Mouse (Mus musculus) monocyte, adult 2 months (primary cell): ENCODE measurements around the gene Exoc2.

ENCODE experiments used
- DNase-seq, 2 experiments: peaks; one replicate each; pipeline ENCODE4 v3.0.0; 2022; ENCODE audit warnings: low spot score in 2 of 2, low read depth in 1 of 2

The Exoc2 gene

DNA sequence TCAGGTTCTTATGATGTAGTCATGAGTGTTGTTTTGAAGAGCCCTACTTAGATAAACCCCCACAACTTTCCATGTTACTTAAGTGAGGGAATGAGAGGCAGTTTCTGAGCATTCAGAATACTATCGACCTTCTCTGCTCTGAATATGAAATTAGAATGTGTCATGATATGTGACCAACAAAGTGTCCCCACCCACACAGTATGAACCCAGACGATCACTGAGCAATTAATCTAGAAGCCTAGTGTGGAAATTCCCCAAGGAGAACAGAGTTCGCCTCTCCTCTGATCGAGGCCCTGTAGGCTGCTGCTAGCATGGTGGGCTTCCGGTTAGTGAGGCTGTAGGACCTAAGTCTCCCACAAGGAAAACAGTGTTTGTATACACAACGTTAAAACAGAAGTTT lies 142.5 kb downstream of the Exoc2 start:
- no peak for DNase-seq

DNA sequence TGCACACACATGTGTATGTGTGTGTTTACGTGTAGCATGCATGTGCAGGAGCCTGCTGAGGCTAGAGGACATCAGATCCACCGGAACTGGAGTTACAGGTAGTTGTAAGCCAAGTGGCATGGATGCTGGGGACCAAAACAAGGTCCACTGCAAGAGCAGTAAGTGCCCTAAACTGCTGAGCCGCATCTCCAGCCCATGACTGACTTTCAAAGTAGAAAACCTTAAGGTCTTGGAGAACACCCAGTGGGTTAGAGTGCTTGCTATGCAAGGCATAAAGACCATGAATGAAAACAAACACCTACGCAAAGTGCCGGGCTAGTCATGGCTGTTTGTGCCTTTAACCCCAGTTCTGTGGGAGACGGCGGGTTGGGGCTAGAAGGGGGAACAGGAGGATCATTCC lies 147.4 kb downstream of the Exoc2 start:
- DNase-seq, result no peak

DNA sequence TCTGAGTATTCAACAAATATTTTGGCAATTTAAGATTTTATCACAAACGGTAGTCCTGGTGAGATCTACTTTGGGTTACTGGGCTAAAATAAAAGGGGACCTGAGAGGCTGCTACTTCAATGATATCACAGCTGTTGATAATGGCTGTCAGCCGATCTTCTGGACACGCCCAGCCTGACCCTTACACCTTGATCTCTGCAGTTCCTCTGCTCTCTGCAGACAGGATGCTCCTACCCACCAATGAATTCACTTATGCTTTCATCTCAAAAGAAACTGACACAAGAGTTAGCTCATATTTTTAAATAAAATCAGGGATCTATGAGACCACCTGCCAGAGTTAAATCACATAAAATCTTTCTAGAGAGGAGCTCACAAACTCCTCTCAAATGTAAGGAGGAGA lies 149.0 kb downstream of the Exoc2 start:
- DNase-seq, result no peak

DNA sequence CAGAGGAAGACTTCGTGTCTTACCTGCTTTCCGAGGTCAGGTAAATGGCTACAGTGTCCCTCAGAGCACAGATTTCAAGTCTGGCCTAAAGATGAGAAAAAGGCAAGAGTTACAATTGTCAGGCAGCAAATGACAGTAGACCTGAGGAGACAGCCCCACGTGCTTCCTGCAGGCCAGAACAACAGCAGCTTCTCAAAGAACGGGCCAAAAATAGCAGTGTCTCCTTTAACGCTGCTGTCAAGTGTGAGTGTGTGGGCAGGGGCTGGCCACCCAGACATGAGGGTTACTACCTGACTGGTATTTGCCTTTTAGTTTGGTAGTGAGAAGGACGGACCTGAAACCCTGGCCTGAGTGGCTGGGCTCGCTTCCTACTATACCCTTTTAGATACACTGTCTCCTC lies 153.3 kb downstream of the Exoc2 start:
- no peak for DNase-seq

DNA sequence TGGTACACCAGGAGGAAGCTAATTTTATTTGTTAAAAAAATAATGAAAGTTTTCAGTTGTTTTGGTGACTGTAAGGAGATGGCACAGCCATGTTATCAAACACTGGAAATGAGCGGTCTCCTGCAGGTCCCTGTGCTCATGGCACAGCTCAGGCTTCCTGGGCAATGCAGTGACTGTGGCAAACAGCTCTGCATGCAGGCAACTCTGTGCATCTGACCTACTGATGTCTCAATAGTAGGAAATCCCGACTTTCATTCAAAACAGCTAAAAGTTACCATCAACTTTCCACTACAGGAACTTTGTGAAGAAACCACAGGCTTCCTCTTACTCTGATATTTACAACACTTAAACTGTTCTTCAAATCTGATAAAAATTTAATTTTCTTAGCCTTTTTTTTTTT lies 154.0 kb downstream of the Exoc2 start:
- no peak for DNase-seq

DNA sequence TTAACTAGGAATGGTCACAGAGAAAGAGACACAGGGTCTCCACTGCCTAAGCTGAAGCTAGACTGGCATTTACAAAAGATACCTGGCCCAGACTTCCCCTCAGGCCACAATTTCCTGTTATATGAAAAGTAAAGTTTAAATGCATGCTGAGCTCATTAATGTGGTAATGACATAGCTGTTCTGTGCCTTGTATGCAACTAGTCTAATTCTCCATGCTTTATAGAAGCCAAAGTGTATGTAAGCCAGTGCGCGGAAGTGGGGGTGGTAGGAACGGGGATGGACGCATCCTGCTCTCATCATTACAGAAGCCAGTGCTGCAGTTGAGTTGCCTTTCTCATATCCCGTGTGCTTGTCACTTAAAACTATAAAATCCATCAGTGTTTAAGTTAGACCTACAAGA lies 156.5 kb downstream of the Exoc2 start:
- DNase-seq, result no peak

DNA sequence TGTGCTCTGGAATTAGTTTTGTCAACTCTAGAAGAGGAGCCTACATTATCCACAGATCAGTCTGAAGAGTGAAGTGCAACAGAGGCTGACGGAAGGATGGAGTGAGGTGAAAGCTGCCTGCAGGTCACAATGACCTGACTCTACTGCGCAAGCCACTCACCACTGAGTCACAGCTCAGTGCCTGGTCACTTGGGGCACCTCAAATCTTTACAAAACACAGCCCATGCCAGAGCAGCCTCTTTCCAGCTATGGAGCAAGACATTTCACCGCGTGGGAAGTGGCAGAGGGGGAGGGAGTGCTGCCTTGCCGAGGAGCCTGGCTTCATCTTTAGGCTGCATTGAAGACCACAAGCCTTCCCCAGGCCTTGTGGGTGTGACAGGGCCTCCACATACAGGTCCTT lies 159.6 kb downstream of the Exoc2 start:
- no peak for DNase-seq

DNA sequence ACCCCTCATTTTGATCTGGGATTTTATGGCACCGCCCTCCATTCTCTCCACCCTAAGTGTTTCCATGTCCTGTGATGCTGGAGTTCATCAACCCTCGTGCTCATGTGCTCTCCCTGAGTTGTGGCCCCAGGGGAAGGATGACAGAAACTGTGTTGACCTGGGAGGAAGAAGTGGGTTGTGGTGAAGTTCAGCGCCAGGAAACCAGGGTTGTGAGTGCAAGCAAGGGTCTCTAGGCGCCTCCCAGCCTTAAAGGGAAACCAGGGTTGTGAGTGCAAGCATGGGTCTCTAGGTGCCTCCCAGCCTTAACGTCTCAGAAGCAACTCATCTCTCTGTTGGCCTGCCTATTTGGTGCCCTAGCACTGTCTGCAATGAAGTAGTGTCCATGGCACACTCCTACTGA lies 160.4 kb downstream of the Exoc2 start:
- no peak for DNase-seq

DNA sequence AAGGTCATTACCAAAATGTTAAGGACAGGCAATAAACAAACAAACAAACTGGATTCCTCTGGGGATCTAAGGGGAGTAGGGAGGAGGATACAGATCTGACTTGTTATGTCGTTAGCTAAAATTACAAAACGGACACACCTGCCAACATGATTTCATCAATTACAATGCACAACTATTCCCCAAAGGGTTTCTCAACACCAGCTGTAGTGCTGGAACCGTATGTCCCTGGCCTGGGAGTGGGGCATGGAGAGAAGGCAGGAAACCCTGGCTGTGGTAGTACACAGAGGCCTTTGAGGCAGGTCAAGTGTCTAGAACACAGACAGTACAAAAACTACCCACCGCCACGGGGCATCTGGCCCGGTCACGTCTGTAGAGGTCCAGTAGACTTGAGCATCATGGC lies 164.7 kb downstream of the Exoc2 start:
- no peak for DNase-seq

DNA sequence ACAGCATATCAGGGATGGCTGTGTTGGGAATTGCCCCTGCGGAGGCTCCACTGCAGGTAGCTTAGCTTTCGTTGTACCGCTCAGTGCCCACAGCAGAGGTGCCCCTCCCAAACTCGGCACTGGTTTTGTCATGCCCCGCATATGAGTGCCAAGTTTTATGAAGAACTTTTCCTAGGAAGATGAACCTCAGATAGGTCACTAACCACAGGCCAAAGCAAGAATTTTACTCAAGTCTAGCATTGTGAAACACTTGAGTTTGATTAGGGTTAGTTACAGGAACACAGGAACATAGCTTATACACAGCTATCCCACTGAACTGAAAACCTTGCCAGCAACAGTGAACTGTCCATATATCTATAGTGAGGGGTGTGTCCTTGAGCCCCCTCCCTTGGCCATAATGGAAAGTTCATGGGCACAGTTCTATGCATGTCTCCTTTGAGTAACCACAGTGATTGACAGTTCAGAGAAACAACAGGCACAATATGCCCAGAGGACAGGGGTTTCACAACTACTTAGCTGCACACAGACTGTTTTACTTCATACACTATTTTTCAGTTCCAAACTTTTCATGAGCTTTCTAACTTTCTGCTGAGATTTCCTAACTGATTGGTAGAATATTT lies 171.4 kb downstream of the Exoc2 start:
- DNase-seq, result no peak

DNA sequence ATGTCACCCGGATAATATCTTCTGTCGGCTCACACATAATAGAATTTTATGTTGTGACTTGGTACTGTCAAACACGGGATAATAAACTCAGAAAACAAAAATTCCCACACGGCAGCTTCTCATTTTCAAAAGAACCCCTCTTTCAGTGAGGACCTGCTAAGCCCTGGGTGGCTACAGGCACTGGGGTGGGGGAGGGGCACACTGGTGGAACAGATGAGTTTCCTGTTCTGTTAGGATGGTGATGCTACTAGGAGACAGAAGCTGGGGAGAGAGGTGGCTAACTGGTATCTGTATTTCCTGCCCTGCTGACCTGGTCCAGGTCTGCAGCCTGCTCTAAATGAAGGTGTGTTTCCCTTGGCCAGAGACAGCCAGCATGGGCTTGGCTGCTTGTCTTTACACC lies 172.0 kb downstream of the Exoc2 start:
- no peak for DNase-seq

DNA sequence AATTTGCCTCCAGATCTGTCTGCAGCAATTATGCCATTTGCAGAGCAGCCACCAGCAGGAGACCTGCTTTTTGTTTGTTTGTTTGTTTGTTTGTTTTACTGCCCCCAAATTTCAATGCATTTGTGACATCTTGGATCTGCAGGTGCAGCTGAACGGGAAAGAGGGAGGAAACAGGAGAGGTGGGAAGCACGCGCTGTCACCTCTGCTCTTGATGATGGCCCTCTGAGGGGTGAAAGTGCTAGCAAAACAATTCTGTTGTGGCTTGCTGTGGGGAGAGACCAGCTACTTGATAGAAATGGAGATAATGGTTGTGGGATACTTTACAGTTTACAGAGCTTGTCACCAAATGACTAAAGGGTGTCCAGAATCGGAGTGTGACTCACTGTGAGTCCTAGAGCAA lies 177.9 kb downstream of the Exoc2 start:
- no peak for DNase-seq

DNA sequence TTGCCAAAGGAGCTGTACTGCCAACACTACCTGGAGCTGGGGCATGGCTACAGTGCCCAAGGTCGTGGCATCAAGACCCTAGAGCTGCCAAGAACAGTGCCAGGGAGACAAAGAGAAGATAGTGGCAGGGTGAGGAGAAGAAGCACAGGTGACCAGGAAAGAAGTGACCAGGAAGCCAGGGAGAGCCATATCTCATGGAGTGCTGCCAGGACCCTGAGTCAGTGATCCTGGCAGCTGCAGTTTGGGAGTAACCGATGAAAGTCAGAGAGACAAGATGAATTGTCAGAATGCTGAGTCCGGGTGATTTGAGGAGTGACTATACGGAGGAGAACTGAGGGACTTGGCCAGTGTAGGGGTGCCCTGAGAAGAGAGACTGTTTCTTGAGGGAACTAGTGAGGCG lies 180.3 kb downstream of the Exoc2 start:
- DNase-seq, result no peak

DNA sequence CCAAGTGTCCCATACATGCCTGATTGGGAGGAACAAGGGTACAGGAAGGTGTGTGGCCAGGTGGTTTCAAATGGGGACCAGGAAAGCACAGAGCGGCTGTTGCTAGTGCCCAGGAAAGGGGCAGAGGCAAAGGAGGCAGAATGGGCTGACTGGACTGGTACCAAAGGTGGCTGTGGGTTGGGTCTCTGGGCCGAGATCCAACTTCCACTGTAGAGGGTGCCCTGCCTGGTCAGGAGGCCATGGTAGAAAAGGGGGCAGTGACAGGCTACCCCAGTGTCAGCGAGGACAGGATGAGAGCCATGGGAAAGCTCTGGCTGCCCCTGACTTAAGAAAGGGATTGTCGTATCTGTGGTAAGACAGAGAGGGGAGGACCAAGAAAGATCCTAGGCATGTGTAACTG lies 180.7 kb downstream of the Exoc2 start:
- no peak for DNase-seq

DNA sequence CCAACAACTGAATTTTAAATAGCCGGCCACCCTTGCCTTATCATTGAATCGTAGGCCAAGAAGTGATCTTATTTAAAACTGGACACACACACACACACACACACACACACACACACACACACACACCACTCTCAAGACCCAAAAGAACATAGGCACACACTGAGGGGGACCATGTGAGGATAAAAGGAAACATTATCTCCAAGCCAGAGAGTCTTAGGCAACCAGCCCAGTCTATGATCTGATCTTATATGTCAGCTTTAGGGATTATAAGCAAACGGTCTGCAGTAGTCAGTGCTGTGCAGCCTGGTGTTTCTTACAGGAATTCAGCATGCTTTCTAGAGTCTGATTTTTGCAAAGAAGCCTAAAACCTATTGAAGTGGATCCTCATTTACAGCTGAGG lies 181.2 kb downstream of the Exoc2 start:
- DNase-seq, result no peak

DNA sequence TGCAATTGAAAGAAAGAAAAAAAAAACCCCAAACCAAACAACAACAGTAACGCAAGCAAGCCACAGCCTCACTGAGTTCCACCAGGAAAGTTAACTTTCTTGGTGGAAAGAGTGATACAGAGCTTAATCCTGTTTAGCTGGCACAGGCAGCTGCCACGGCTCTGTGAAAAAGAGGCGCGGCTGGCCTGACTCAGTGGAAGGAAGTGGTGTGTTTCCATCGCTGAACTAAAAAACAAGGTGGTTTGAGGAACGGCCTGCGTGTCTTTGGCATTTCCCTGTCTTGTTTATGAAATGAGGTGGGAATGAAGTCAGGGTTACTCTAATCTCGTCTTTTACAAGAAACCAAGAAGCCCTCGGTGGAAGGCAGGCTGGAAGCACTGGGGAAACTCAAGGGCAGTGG lies 181.6 kb downstream of the Exoc2 start:
- no peak for DNase-seq

DNA sequence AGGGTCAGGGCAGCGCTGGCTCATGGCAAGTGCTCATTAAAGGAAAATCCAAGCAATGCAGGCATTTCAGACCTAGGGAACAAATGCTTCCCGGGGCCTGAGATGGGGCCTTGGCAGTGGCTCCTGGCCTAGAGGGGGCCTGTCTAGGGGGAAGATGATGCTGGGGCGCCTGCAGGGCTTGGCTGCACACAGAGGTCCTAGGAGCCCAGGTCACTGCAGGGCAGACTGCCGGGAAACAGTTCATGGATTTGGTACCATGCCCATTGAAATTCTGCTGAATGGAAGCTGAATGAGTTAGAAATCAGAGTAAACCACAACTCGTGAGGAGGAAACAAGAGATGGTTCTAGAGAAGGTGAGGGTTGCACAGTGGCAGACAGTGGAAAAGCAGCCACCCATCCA lies 183.9 kb downstream of the Exoc2 start:
- DNase-seq, result no peak

DNA sequence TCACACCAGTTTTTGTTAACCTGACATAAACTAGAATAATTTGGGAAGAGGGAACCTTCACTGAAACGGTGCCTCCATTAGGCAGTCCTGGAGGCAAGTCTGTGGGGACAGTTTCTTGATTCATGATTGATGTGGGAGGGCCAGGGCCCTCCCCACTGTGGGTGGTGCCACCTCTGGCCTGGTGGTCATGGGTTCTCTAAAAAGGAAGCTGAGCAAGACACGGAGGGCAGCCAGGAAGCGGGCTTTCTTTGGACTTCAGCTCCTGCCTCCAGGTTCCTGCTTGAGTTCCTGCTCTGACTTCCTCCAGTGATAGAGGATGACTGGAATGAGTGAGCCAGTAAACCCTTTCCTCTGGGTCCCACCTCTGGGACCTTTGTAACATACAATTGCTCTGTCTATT lies 185.5 kb downstream of the Exoc2 start:
- DNase-seq, result peak in 1 of 2 experiments; percentile 11

DNA sequence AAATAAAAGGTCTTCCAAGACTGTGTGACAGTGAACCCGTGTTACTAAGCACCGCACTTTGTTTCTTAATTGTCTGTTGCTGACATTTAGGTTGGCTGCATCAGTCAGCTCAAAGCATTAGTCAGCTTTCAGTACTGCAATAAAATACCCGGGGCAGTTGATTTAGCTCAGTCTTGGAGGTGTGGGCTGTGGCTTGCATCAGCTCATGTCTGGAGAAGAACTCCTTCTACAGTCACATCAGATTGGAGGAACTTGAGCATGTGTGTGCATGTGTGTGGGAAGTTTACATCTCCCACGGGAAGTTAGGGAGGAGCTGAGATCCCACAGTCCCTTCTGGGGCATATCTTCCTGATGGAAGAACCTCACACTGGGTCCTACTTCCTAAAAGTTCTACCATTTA lies 185.9 kb downstream of the Exoc2 start:
- DNase-seq, result no peak

DNA sequence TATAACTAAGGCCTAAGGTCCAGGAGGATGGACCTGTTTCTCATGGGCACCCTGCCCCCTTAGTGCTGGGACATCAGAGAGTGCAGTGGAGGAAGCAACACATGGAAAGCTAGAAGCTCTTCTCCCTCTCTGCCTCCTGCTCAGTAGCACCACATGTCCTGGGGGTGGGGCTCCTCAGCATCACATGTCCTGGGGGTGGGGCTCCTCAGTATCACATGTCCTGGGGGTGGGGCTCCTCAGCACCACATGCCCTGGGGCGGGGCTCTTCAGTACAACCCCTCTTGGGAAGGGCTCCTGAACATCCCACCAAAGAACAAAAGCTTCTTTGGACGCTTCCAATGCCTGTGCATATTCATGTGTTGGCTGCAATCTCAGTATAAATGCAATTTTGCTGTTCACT lies 186.3 kb downstream of the Exoc2 start:
- DNase-seq, result no peak

DNA sequence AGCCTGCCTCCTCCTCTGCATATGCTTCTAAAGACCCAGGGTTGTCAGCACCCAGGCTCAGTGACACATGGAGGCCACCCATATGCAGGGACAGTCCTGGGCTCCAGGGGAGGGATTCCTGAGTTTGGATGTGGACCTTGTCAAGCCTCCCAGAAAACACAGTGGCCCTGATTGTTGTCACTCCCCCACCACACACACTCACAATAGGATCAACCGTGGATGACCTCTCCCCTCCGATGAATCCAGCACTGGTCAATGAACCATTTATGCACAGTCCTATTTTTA lies 186.9 kb downstream of the Exoc2 start:
- no peak for DNase-seq

DNA sequence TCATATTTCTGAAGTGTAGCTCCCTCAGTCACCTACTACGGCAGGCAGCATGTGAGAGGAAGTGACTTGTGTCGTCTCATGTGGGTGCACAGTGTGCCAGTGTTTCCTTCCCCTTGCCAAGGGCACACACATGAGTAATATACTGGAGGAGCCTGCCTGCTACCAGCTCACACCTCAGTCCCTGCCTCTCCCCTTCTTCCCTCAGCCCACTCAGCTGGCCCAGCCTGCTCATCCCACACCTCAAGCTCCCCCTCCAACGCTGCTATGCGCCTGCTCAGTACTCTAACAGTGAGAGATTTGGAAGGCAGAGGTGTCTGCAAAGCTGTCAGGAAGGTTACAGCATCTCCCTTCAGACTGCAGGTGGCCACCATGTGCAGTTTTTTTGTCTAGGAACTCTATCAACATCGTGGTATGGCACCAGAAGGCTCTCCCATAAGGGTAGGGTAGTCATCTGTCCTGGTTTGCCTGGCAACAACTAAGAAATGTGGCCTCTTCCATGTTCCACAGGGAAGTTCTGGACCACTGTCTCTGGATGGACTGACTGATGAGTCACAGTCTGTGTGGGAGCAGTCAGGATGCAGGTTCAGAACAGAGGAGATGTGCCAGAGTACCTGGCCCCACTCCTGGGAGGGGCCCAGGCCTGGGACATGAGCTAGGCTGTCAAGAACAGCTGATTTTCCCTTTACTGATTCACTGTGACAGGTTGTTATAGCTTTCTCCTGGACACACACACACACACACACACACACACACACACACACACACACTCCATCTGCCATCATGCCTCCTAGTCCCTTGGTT lies 187.5 kb downstream of the Exoc2 start:
- peak; percentile 19 to 45 for DNase-seq

DNA sequence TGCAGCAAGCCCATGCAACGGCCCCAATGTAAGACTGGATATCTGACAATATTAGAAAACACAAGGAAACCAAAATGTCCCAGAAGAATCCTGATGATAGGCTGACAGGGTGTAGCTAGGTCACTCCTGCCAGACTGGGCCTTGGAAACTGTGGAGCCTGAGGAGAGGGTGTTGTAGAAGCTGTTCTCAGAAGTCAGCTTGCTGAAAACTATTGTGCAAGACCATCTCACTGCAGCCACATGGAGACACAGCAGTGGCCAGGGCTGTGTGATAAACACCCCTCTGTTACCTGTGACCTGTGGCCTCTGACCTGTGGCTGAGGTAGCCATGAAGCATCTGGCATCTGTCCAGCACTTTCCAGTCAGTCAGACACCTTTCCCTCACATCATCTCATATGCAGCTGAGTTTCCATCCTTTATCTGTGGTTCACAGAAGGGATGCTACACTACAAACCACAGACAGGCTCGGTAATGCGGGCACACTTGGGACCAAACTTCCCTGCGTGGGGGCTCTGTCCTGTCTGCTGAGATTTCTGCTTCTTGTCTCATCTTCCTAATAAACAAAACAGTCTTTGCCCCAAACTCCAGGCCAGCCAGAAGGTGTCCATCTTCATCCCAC lies 188.4 kb downstream of the Exoc2 start:
- no peak for DNase-seq
